Mouse (Mus musculus): ENCODE results near the gene Dync1i1. TPM values are rescaled to one million over a fixed set of nuclear protein-coding genes. Genes with fewer than 3 reads are reported as not detected.

Gene Dync1i1
- polyA plus RNA-seq, 1 experiment from 2014 or later: 3.3 TPM

DNA sequence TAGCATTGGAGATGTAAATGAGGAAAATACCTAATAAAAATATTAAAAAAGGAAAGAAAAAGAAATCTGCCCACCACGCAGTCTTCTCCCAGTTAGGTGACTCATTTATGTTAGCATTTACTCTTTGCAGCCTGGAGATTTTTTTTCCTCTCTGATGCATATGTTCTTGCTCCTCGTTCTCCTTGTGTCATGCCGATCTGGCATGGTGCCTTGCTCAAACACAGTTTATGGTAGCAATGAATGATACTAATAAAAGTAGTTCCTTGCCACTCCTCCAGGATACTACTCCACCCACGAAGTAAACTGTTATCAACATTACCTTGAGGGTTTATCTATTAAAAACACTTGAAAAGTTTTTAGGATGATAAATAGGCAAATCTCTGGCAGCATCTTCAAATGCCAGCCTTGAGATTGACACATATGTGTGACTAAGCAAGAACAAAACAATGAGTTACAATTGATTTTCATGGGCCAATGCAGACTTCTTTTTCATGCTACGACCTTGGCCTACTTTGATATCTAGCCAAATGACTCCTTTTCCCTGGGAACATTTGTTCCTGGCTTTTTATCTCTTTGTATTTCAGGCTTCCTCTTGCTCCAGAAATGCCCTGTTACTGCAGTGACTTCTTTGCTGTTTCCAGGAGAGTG is 68.8 kb downstream of the Dync1i1 start:
- Histone ChIP-seq H3K9me3 (replicated peaks; ENCODE audit: control insufficient read depth, low read length) (no peaks in the 10 kb centered on the region), H3K36me3 (ENCODE audit: control insufficient read depth, insufficient read depth, low read length) (no peaks in the 10 kb centered on the region), H3K27ac (ENCODE audit: low read depth, low read length) (no peak overlapping the region), H3K4me1 (ENCODE audit: control insufficient read depth, insufficient read depth, low read length) (no peaks in the 10 kb centered on the region), H3K27me3 (ENCODE audit: control insufficient read depth, insufficient read depth, low read length) (no peaks in the 10 kb centered on the region), H3K9ac (ENCODE audit: low read depth, low read length) (no peak overlapping the region), H3K4me2 (no peak overlapping the region), H3K4me3 (ENCODE audit: low read depth, low read length) (no peak overlapping the region)
- 66% methylated on average over 5 of the region's 5 CpGs for WGBS (ENCODE audit: insufficient replicate concordance)
- ATAC-seq (replicated peaks; ENCODE audit: insufficient number of reproducible peaks, low FRiP score, low TSS enrichment): no peak

DNA sequence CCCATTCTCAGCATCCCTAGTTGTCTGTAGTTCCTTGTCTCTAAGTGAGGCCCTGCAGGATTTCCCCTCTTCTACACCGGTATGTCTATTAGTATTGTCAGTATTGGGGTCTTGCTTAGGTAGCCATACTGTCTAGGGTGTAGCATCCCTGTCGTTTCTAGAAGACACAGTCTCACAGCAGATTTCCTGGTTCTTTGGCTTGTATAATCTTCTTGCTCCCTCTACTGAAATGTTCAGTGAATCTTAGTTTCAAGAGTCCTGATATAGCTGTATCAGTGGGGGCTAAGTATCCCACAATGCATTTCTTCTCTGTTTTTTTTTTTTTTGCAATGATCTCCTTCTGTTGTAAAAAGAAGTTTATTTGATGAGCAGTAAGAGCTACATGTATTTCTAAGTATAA is 69.9 kb downstream of the Dync1i1 start:
- Histone ChIP-seq H3K27ac (ENCODE audit: low read depth, low read length) (no peak overlapping the region), H3K9ac (ENCODE audit: low read depth, low read length) (no peak overlapping the region), H3K4me3 (ENCODE audit: low read depth, low read length) (no peak overlapping the region), H3K4me2 (no peak overlapping the region), H3K36me3 (ENCODE audit: control insufficient read depth, insufficient read depth, low read length) (no peaks in the 10 kb centered on the region), H3K27me3 (ENCODE audit: control insufficient read depth, insufficient read depth, low read length) (no peaks in the 10 kb centered on the region), H3K4me1 (ENCODE audit: control insufficient read depth, insufficient read depth, low read length) (no peaks in the 10 kb centered on the region), H3K9me3 (replicated peaks; ENCODE audit: control insufficient read depth, low read length) (no peaks in the 10 kb centered on the region)
- ATAC-seq (replicated peaks; ENCODE audit: insufficient number of reproducible peaks, low FRiP score, low TSS enrichment): no peak
- WGBS (ENCODE audit: insufficient replicate concordance): 58% methylated on average over 2 of the region's 2 CpGs

DNA sequence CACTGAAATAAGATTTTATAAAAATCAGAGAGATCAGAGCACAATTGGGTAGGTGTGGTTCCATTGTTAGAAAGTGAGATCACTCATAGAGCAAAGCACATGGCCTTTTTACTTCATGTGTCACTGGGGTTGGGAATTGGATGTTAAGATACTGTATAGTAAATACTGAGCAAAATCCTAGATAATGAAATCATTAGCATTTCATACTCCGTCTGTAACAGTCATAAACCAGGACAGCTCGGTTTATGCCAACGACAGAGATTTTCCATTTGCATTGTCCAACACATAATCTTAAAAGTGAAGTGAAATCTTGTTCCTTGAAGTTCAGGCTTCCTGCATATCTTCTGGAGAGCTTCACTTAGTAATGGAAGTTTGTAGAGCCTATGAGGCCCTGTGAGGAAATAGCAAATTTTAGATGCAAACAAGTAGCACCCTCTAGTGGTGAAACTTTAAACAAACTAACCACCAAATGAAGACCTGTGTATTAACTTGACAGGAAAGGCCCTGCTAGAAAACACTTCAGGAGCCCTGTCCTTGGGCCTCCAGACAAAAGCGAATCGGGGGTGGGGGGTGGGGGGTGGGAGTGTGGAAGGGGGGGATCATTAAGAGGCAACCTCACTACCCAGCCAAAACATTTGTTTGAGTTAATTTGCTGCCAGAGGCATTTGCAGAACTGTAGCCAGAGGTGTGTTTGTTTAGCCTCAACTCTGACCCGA is 76.8 kb downstream of the Dync1i1 start:
- H3K9ac ChIP-seq (ENCODE audit: low read depth, low read length): no peak overlapping the region
- H3K9me3 ChIP-seq (replicated peaks; ENCODE audit: control insufficient read depth, low read length): no peaks in the 10 kb centered on the region
- no peaks in the 10 kb centered on the region for H3K27me3 ChIP-seq (ENCODE audit: control insufficient read depth, insufficient read depth, low read length)
- 45% methylated on average over 6 of the region's 6 CpGs for WGBS (ENCODE audit: insufficient replicate concordance)
- H3K36me3 ChIP-seq (ENCODE audit: control insufficient read depth, insufficient read depth, low read length): no peaks in the 10 kb centered on the region
- H3K4me2 ChIP-seq: no peak overlapping the region
- no peaks in the 10 kb centered on the region for H3K4me1 ChIP-seq (ENCODE audit: control insufficient read depth, insufficient read depth, low read length)
- no peak overlapping the region for H3K4me3 ChIP-seq (ENCODE audit: low read depth, low read length)
- H3K27ac ChIP-seq (ENCODE audit: low read depth, low read length): no peak overlapping the region
- ATAC-seq (replicated peaks; ENCODE audit: insufficient number of reproducible peaks, low FRiP score, low TSS enrichment): no peak

DNA sequence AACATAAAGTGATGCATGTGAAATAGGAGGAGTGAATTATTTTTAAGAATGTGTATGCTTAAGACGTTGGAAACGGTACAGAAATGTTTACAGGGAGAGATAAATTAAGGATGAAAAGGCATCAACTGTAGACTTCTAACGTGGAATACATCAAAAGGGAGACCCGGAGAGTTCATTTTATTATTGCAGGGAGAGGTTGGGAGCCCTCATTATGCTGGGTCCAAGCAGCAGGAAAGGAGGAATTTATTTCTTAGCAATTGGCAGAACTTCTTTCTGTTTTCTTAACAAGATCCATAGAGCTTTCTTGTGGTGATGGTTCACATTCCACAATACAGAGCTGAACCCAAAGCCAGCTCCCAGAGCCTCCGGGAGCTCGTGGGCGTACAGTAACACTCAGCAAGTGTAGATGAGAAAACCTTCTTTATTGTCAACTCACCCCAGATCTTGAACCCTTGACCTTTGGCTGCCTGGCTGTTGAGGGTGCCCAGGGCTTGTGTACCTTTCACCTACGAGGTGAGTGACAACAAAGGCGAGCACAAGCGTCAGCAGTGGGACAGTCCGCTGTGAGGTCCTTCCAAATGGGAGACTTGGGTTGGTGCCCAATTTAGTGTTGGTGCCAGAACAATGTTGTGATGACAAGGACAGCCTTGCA is 77.5 kb downstream of the Dync1i1 start:
- H3K4me3 ChIP-seq (ENCODE audit: low read depth, low read length): no peak overlapping the region
- no peak overlapping the region for H3K4me2 ChIP-seq
- ATAC-seq (replicated peaks; ENCODE audit: insufficient number of reproducible peaks, low FRiP score, low TSS enrichment): no peak
- H3K27me3 ChIP-seq (ENCODE audit: control insufficient read depth, insufficient read depth, low read length): no peaks in the 10 kb centered on the region
- peaks cover 4% of the 10 kb centered on the region for H3K4me1 ChIP-seq (ENCODE audit: control insufficient read depth, insufficient read depth, low read length)
- H3K27ac ChIP-seq (ENCODE audit: low read depth, low read length): no peak overlapping the region
- no peak overlapping the region for H3K9ac ChIP-seq (ENCODE audit: low read depth, low read length)
- no peaks in the 10 kb centered on the region for H3K36me3 ChIP-seq (ENCODE audit: control insufficient read depth, insufficient read depth, low read length)
- WGBS (ENCODE audit: insufficient replicate concordance): 62% methylated on average over 11 of the region's 11 CpGs
- H3K9me3 ChIP-seq (replicated peaks; ENCODE audit: control insufficient read depth, low read length): no peaks in the 10 kb centered on the region

DNA sequence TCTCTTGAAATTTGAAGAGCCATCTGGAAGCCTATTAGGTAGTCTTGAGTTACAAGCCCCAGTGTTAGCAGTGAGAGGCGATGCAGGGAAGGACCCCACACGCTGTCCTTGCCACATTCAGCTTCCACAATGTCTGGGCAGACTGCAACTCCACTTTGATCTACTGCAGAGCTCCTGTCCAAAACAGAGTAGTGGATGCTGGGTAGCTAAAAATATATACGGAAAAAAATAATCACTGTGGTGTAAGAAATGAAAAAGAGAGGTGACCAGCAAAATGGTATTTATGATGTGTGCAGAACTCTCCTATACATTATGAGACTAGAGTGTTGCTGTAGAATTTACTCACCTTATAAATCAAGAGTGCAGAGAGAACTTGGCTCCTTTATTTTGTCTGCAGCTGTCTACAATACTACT is 82.6 kb downstream of the Dync1i1 start:
- no peak overlapping the region for H3K27ac ChIP-seq (ENCODE audit: low read depth, low read length)
- H3K4me2 ChIP-seq: no peak overlapping the region
- 38% methylated on average over 3 of the region's 3 CpGs for WGBS (ENCODE audit: insufficient replicate concordance)
- H3K4me3 ChIP-seq (ENCODE audit: low read depth, low read length): no peak overlapping the region
- H3K4me1 ChIP-seq (ENCODE audit: control insufficient read depth, insufficient read depth, low read length): peaks cover 5% of the 10 kb centered on the region
- no peaks in the 10 kb centered on the region for H3K36me3 ChIP-seq (ENCODE audit: control insufficient read depth, insufficient read depth, low read length)
- no peak overlapping the region for H3K9ac ChIP-seq (ENCODE audit: low read depth, low read length)
- ATAC-seq (replicated peaks; ENCODE audit: insufficient number of reproducible peaks, low FRiP score, low TSS enrichment): no peak
- H3K9me3 ChIP-seq (replicated peaks; ENCODE audit: control insufficient read depth, low read length): no peaks in the 10 kb centered on the region
- H3K27me3 ChIP-seq (ENCODE audit: control insufficient read depth, insufficient read depth, low read length): no peaks in the 10 kb centered on the region

DNA sequence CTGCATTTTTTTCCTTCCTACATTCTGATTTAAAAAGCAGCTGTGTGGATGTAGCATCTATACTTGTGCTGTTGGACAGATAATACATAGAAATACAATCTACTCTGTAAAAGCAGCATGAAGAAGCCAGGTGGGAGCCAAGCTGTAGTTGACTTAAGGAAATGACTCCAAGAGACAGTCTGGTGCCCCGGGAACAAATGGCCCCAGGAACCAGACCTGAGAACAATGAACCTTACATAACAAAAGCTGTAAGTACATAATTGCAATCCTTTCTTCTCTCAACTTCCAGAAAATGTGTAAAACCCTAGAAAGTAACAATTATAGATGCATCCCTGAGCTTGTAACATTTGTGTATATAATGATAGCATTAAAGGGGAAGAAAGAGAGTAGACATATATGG is 86.6 kb downstream of the Dync1i1 start:
- no peaks in the 10 kb centered on the region for H3K9me3 ChIP-seq (replicated peaks; ENCODE audit: control insufficient read depth, low read length)
- no peaks in the 10 kb centered on the region for H3K36me3 ChIP-seq (ENCODE audit: control insufficient read depth, insufficient read depth, low read length)
- H3K4me3 ChIP-seq (ENCODE audit: low read depth, low read length): no peak overlapping the region
- peaks cover 5% of the 10 kb centered on the region for H3K4me1 ChIP-seq (ENCODE audit: control insufficient read depth, insufficient read depth, low read length)
- no peak overlapping the region for H3K27ac ChIP-seq (ENCODE audit: low read depth, low read length)
- H3K27me3 ChIP-seq (ENCODE audit: control insufficient read depth, insufficient read depth, low read length): no peaks in the 10 kb centered on the region
- no peak for ATAC-seq (replicated peaks; ENCODE audit: insufficient number of reproducible peaks, low FRiP score, low TSS enrichment)
- 59% methylated on average over 1 of the region's 1 CpGs for WGBS (ENCODE audit: insufficient replicate concordance)
- H3K4me2 ChIP-seq: no peak overlapping the region
- no peak overlapping the region for H3K9ac ChIP-seq (ENCODE audit: low read depth, low read length)

DNA sequence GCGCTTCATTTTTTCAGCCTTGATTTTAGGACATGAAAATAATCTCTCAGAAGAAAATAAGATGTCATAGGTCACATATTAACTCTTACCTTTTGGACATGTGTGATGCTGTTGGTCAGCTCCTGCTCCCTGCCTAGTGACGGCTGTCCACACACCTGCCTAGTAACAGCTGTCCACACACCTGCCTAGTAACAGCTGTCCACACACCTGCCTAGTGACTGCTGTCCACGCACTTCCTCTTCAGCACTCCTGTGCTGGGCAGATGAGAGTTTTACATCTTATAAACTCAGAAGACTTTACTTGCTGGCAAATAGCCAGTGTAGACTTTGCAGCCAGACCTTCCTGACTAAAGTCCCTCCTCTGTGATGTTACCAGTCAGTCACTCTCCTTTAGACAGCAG is 94.2 kb downstream of the Dync1i1 start:
- Histone ChIP-seq H3K9ac (ENCODE audit: low read depth, low read length) (no peak overlapping the region), H3K4me3 (ENCODE audit: low read depth, low read length) (no peak overlapping the region), H3K4me1 (ENCODE audit: control insufficient read depth, insufficient read depth, low read length) (no peaks in the 10 kb centered on the region), H3K4me2 (no peak overlapping the region), H3K27ac (ENCODE audit: low read depth, low read length) (no peak overlapping the region), H3K27me3 (ENCODE audit: control insufficient read depth, insufficient read depth, low read length) (no peaks in the 10 kb centered on the region), H3K36me3 (ENCODE audit: control insufficient read depth, insufficient read depth, low read length) (no peaks in the 10 kb centered on the region), H3K9me3 (replicated peaks; ENCODE audit: control insufficient read depth, low read length) (no peaks in the 10 kb centered on the region)
- no peak for ATAC-seq (replicated peaks; ENCODE audit: insufficient number of reproducible peaks, low FRiP score, low TSS enrichment)
- WGBS (ENCODE audit: insufficient replicate concordance): 77% methylated on average over 3 of the region's 3 CpGs

DNA sequence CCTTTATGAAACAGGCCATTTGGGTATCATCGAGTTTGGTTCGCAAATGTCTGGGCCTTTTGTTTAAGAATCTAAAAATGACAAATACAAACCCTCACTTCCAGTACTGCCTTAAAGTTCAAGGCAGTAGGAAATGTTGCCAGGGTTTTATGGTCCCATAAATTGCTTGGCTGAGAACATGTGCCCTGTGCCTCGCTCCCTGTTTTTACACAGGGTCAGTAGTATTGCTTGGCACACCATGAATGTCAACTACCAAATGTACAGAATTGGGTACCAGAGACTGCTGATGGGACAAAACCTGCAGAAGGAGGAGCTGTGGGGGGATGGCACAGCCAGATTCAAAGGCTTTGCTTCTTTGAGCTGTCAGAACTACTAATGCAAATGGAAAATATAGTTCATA is 100.0 kb downstream of the Dync1i1 start:
- Histone ChIP-seq H3K9ac (ENCODE audit: low read depth, low read length) (no peak overlapping the region), H3K9me3 (replicated peaks; ENCODE audit: control insufficient read depth, low read length) (no peaks in the 10 kb centered on the region), H3K36me3 (ENCODE audit: control insufficient read depth, insufficient read depth, low read length) (no peaks in the 10 kb centered on the region), H3K27ac (ENCODE audit: low read depth, low read length) (no peak overlapping the region), H3K4me1 (ENCODE audit: control insufficient read depth, insufficient read depth, low read length) (no peaks in the 10 kb centered on the region), H3K27me3 (ENCODE audit: control insufficient read depth, insufficient read depth, low read length) (no peaks in the 10 kb centered on the region), H3K4me2 (no peak overlapping the region), H3K4me3 (ENCODE audit: low read depth, low read length) (no peak overlapping the region)
- ATAC-seq (replicated peaks; ENCODE audit: insufficient number of reproducible peaks, low FRiP score, low TSS enrichment): no peak
- WGBS (ENCODE audit: insufficient replicate concordance): 92% methylated on average over 3 of the region's 3 CpGs

Data from heart, embryonic 11.5 days (tissue).